Mouse (Mus musculus) midbrain, postnatal 0 days (tissue): ENCODE data around the gene Kpnb1. TPM values are rescaled to one million over a fixed set of nuclear protein-coding genes. Genes with fewer than 3 reads are reported as not detected.
"Not testable (repeated sequence)": the region's sequence is repeated elsewhere in the genome, so short reads cannot be mapped to it uniquely, and the experiment has no call there.

Experiments
- ATAC-seq: fragments of 200-750 bp; cut with Nextera tagmentation; 2 replicates; pipeline ENCODE4 v1.8.0; 2017; ENCODE audit warnings: moderate number of reproducible peaks, mild to moderate bottlenecking, moderate TSS enrichment, moderate library complexity; ENCODE audit not compliant: low FRiP score
- DNase-seq: peaks from one replicate; pipeline ENCODE4 v3.0.0-alpha.2; 2015; ENCODE audit warnings: low spot score
- H3K27ac ChIP-seq: fragments of 300-500 bp; sonication (generic); 2 replicates; pipeline ENCODE4 v1.5.1; 2014; ENCODE audit warnings: low read depth, mild to moderate bottlenecking, low read length, mixed read lengths
- H3K27me3 ChIP-seq: fragments of 300-500 bp; sonication (generic); 2 replicates; pipeline ENCODE4 v1.6.1; 2014; ENCODE audit warnings: low read length, control low read depth, mixed read lengths; ENCODE audit not compliant: insufficient read depth
- H3K36me3 ChIP-seq: fragments of 300-500 bp; sonication (generic); 2 replicates; pipeline ENCODE4 v1.6.1; 2014; ENCODE audit warnings: low read length, control low read depth, mixed read lengths; ENCODE audit not compliant: insufficient read depth
- H3K4me1 ChIP-seq: fragments of 300-500 bp; sonication (generic); 2 replicates; pipeline ENCODE4 v1.6.1; 2014; ENCODE audit warnings: mild to moderate bottlenecking, control low read depth, antibody characterized with exemption, low read length, mixed read lengths; ENCODE audit not compliant: insufficient read depth
- H3K4me2 ChIP-seq: fragments of 300-500 bp; sonication (generic); 2 replicates; pipeline ENCODE4 v1.6.1; 2014; ENCODE audit warnings: low read depth, mild to moderate bottlenecking, low read length, mixed read lengths; ENCODE audit not compliant: poor library complexity, severe bottlenecking
- H3K4me3 ChIP-seq: fragments of 300-500 bp; sonication (generic); 2 replicates; pipeline ENCODE4 v1.5.1; 2014; ENCODE audit warnings: low read depth, mild to moderate bottlenecking, low read length, moderate library complexity
- H3K9ac ChIP-seq: fragments of 300-500 bp; sonication (generic); replicated peaks from 2 replicates; pipeline ENCODE4 v1.6.1; 2014; ENCODE audit warnings: mild to moderate bottlenecking, low read length, moderate library complexity, mixed read lengths; ENCODE audit not compliant: poor library complexity, severe bottlenecking
- H3K9me3 ChIP-seq: fragments of 300-500 bp; sonication (generic); 2 replicates; pipeline ENCODE4 v1.6.1; 2016; ENCODE audit warnings: low read length, control low read depth
- CTCF ChIP-seq: IDR thresholded peaks from 2 replicates; pipeline ENCODE4 v1.5.1; 2016; ENCODE audit warnings: antibody characterized with exemption, mild to moderate bottlenecking
- WGBS: fragments of 180-500 bp; shearing (Covaris S2); extraction: QIAGEN DNeasy Blood & Tissue Kit; methylation state at CpG from one replicate; pipeline ENCODE4 v1.1.7; 2014; 5-methylcytosine and 5-hydroxymethylcytosine counted together
- polyA plus RNA-seq: library from polyadenylated mRNA; unstranded; fragments of >200 nt; fragmentation: Nextera tagmentation; extraction: Ambion mirVana; gene quantifications from 2 replicates; pipeline ENCODE4 v1.2.1, GENCODE M21; 2015
- total RNA-seq: library from RNA; depleted of rRNA; stranded (reverse); fragments of >200 nt; gene quantifications from 2 replicates; pipeline ENCODE4 v1.2.3, GENCODE M21; 2014

Gene Kpnb1
- total and polyA plus RNA-seq, 2 experiments from 2014 or later, result 25.0 to 104 TPM

GRCm38 (mm10) chr11:97198601-97199000 lies 10.9 kb upstream of the Kpnb1 start:
- H3K4me1 ChIP-seq, result no peaks in the 10 kb centered on the region
- no peak overlapping the region for H3K4me2 ChIP-seq
- no peaks in the 10 kb centered on the region for H3K27me3 ChIP-seq
- DNase-seq (peak; percentile 35), ATAC-seq (no peak)
- TF ChIP-seq CTCF, result peak; percentile 71
- 23% methylated on average over 5 of the region's 5 CpGs for WGBS
- no peaks in the 10 kb centered on the region for H3K9me3 ChIP-seq
- H3K9ac ChIP-seq, result no peak overlapping the region
- no peak overlapping the region for H3K4me3 ChIP-seq
- H3K27ac ChIP-seq, result no peak overlapping the region
- no peaks in the 10 kb centered on the region for H3K36me3 ChIP-seq

- DNase-seq (no peak), ATAC-seq (no peak)
- Histone ChIP-seq H3K27ac (no peak overlapping the region), H3K27me3 (no peaks in the 10 kb centered on the region), H3K4me1 (no peaks in the 10 kb centered on the region), H3K4me2 (no peak overlapping the region), H3K36me3 (no peaks in the 10 kb centered on the region), H3K4me3 (no peak overlapping the region), H3K9ac (no peak overlapping the region), H3K9me3 (no peaks in the 10 kb centered on the region)
- TF ChIP-seq CTCF, result no peak
- whole genome bisulfite sequencing, result 82% methylated on average over 8 of the region's 8 CpGs
These were observed 9.3 kb upstream of the Kpnb1 start for GRCm38 (mm10) chr11:97197021-97197420.

DNA sequence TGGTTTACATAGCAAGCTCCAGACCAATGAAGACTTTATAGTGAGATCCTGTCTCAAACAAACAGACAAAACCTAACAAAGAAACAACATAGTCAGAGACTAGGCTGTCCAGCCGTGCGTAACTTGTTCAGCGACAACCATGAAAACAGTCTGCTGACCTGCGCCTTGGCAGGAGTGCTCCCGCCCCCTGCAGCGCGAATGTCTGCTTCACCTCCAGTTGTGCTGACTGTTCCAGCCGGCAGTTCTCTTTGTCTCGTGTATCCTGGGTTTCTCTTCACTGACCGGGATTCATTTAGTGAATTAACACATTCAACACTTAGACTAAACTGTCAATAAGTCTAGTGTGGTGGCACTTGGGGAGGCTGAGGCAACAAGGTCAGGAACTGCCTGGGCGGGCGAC lies 8.9 kb upstream of the Kpnb1 start:
- Histone ChIP-seq H3K27me3 (no peaks in the 10 kb centered on the region), H3K4me2 (no peak overlapping the region), H3K36me3 (no peaks in the 10 kb centered on the region), H3K4me3 (no peak overlapping the region), H3K9ac (no peak overlapping the region), H3K9me3 (no peaks in the 10 kb centered on the region), H3K4me1 (no peaks in the 10 kb centered on the region), H3K27ac (no peak overlapping the region)
- no peak for DNase-seq
- 59% methylated on average over 12 of the region's 12 CpGs for WGBS
- no peak for TF ChIP-seq CTCF
- no peak for ATAC-seq

- H3K27ac ChIP-seq, result no peak overlapping the region
- no peak overlapping the region for H3K9ac ChIP-seq
- no peak for ATAC-seq
- H3K27me3 ChIP-seq, result no peaks in the 10 kb centered on the region
- no peak overlapping the region for H3K4me2 ChIP-seq
- TF ChIP-seq CTCF, result peak; percentile 55
- no peaks in the 10 kb centered on the region for H3K9me3 ChIP-seq
- no peak for DNase-seq
- H3K4me1 ChIP-seq, result no peaks in the 10 kb centered on the region
- no peak overlapping the region for H3K4me3 ChIP-seq
- no peaks in the 10 kb centered on the region for H3K36me3 ChIP-seq
These were observed 4.9 kb upstream of the Kpnb1 start for GRCm38 (mm10) chr11:97192621-97192951.

DNA sequence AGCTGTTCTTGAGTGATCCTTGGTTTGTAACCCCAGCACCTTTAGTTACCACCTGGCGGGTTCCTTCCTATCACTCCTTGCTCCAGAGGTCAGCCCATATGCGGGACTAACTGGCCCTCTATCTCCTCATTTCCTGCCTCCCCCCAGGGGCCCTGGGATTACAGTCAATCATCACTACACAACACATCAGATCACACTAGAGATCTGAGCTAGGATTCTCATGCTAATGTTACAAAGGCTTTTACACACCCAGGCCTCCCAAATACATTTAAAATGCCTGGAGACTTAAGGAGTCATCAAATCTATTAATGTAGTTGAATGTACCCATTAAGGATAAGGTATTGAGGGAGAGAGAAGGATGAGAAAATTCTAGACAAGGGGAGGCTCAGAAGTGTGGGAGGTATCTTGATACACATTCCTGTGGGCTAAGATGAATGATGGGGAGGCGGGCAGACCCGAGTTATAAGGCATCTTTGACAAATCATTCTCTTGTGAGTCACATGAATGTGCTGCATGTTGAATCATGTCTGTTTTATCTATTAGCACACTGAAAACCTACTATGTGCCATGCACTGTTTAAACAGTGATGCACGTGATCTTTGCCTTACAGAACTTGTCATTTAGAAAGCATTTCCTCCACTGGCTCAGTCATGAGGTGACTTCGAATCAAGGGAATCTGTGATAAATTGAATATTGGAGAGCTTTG lies 4.4 kb upstream of the Kpnb1 start:
- no peak for ATAC-seq
- TF ChIP-seq CTCF, result no peak
- no peak overlapping the region for H3K27ac ChIP-seq
- H3K9ac ChIP-seq, result no peak overlapping the region
- H3K27me3 ChIP-seq, result no peaks in the 10 kb centered on the region
- H3K4me3 ChIP-seq, result no peak overlapping the region
- DNase-seq, result no peak
- H3K36me3 ChIP-seq, result no peaks in the 10 kb centered on the region
- H3K4me1 ChIP-seq, result no peaks in the 10 kb centered on the region
- no peaks in the 10 kb centered on the region for H3K9me3 ChIP-seq
- WGBS, result 80% methylated on average over 6 of the region's 6 CpGs
- H3K4me2 ChIP-seq, result no peak overlapping the region

GRCm38 (mm10) chr11:97190992-97191391 lies 3.3 kb upstream of the Kpnb1 start:
- H3K4me2 ChIP-seq, result no peak overlapping the region
- no peaks in the 10 kb centered on the region for H3K27me3 ChIP-seq
- no peaks in the 10 kb centered on the region for H3K9me3 ChIP-seq
- no peak for TF ChIP-seq CTCF
- no peaks in the 10 kb centered on the region for H3K4me1 ChIP-seq
- no peak overlapping the region for H3K9ac ChIP-seq
- ATAC-seq (no peak), DNase-seq (no peak)
- 92% methylated on average over 6 of the region's 6 CpGs for WGBS
- H3K27ac ChIP-seq, result no peak overlapping the region
- no peak overlapping the region for H3K4me3 ChIP-seq
- H3K36me3 ChIP-seq, result no peaks in the 10 kb centered on the region

DNA sequence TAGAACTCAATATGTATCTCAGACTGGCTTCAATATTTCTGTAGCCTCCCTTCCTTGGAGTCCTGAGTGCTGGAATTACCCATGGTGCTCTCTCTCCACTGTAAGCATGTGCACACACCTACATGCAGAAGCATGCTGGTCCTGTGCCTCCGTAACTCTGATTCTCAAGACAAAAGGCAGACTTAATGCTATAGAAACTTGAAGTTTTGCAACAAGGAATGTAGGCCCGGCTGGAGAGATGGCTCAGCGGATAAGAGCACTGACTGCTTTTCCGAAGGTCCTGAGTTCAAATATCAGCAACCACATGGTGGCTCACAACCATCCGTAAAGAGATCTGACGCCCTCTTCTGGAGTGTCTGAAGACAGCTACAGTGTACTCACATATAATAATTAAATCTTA lies 2.0 kb upstream of the Kpnb1 start:
- H3K4me2 ChIP-seq, H3K27ac ChIP-seq, H3K4me3 ChIP-seq, H3K9me3 ChIP-seq, H3K4me1 ChIP-seq, DNase-seq, H3K9ac ChIP-seq, H3K27me3 ChIP-seq, H3K36me3 ChIP-seq, ATAC-seq: not testable (repeated sequence)
- 84% methylated on average over 6 of the region's 6 CpGs for WGBS
